ENCODE assay signal across 8 mouse cellular contexts in the genomic region with DNA sequence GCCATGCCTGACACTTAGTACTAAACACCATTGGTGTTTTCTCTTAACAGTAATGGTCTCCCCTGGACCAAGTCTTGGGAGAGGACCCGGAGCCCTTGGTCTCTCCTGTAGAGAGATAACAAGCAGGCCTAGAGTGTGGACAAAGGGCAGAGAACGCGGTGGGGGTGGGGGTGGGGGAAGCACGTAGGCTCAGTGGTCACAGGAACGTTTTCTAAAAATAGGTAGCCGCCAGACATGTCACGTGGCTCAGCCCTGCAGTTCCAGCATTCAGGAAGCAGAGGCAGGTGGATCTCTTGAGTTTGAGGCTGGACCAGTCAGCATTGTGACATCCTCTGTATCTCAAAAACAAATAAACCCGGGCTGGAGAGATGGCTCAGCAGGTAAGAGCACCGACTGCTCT. TPM values are rescaled to one million over a fixed set of nuclear protein-coding genes. Genes with fewer than 3 reads are reported as not detected.
DNase-seq lines count a peak whose midpoint lies in the region; ATAC-seq and TF ChIP-seq lines count a peak whose summit lies in the region.

No protein-coding gene starts in this region.

- H3K4me2 ChIP-seq in lung, postnatal 0 days (replicated peaks; ENCODE audit: low read depth, low read length) = peak overlapping the region; percentile 73
- H3K4me2 ChIP-seq in embryonic facial prominence, embryonic 13.5 days = peak overlapping the region; percentile 81
- peak overlapping the region; percentile 63 for H3K4me2 ChIP-seq in limb, embryonic 11.5 days (ENCODE audit: low read depth, severe bottlenecking)

- no peak for TF ChIP-seq POLR2A in olfactory bulb, adult 2 months (IDR thresholded peaks at IDR 0.05; ENCODE audit: insufficient read depth, low read depth, low read length)

- H3K4me1 ChIP-seq in lung, postnatal 0 days (ENCODE audit: insufficient read depth, low read depth, low read length) = no peaks in the 10 kb centered on the region
- peaks cover 23% of the 10 kb centered on the region for H3K4me1 ChIP-seq in embryonic facial prominence, embryonic 13.5 days
- H3K4me1 ChIP-seq in limb, embryonic 11.5 days (ENCODE audit: control insufficient read depth, insufficient read depth, low read length) = peaks cover 3% of the 10 kb centered on the region; the same call in 1 of the 2 replicates
- peaks cover 11% of the 10 kb centered on the region for H3K4me1 ChIP-seq in olfactory bulb, adult 2 months (ENCODE audit: control insufficient read depth, insufficient read depth, low read length)

- DNase-seq in lung, postnatal 0 days (ENCODE audit: low spot score) = no peak
- no peak for DNase-seq in lung, postnatal 14 days
- DNase-seq in limb, embryonic 11.5 days (ENCODE audit: low spot score) = no peak
- DNase-seq in adrenal gland, adult 8-10 months = no peak
- DNase-seq in ovary, adult 18-20 months (ENCODE audit: low spot score) = no peak
- DNase-seq in B cell, adult 2 months = no peak

- H3K27me3 ChIP-seq in lung, postnatal 0 days (replicated peaks; ENCODE audit: insufficient read depth, low read length) = no peaks in the 10 kb centered on the region
- no peaks in the 10 kb centered on the region for H3K27me3 ChIP-seq in embryonic facial prominence, embryonic 13.5 days
- no peaks in the 10 kb centered on the region for H3K27me3 ChIP-seq in limb, embryonic 11.5 days (ENCODE audit: control insufficient read depth, insufficient read depth, low read length)

- no peak overlapping the region for H3K9ac ChIP-seq in lung, postnatal 0 days (replicated peaks; ENCODE audit: low read depth)
- peak overlapping the region; percentile 94 for H3K9ac ChIP-seq in embryonic facial prominence, embryonic 13.5 days
- peak overlapping the region; percentile 83 for H3K9ac ChIP-seq in limb, embryonic 11.5 days (ENCODE audit: low read length)

- no peak for TF ChIP-seq EP300 in lung, postnatal 0 days (IDR thresholded peaks at IDR 0.05)

- 16% methylated on average over 9 of the region's 9 CpGs for WGBS in lung, postnatal 0 days
- whole genome bisulfite sequencing in embryonic facial prominence, embryonic 13.5 days = 51% methylated on average over 9 of the region's 9 CpGs
- WGBS in limb, embryonic 11.5 days = 64% methylated on average over 9 of the region's 9 CpGs
- 39% methylated on average over 9 of the region's 9 CpGs for WGBS in olfactory bulb, adult 2 months

- ATAC-seq in lung, postnatal 0 days = no peak
- no peak for ATAC-seq in embryonic facial prominence, embryonic 13.5 days (ENCODE audit: insufficient number of reproducible peaks, insufficient read depth, low FRiP score, low TSS enrichment, low read depth)
- ATAC-seq in limb, embryonic 11.5 days (ENCODE audit: insufficient number of reproducible peaks, low FRiP score, low TSS enrichment, low read depth) = no peak

- no peak for TF ChIP-seq CTCF in lung, postnatal 0 days (IDR thresholded peaks at IDR 0.05)
- TF ChIP-seq CTCF in olfactory bulb, adult 2 months (IDR thresholded peaks at IDR 0.05; ENCODE audit: insufficient read depth, low read depth, low read length) = no peak

- H3K36me3 ChIP-seq in lung, postnatal 0 days (ENCODE audit: insufficient read depth, low read length) = no peaks in the 10 kb centered on the region
- no peaks in the 10 kb centered on the region for H3K36me3 ChIP-seq in embryonic facial prominence, embryonic 13.5 days
- H3K36me3 ChIP-seq in limb, embryonic 11.5 days (ENCODE audit: control insufficient read depth, insufficient read depth, low read length) = no peaks in the 10 kb centered on the region

- H3K9me3 ChIP-seq in lung, postnatal 0 days (ENCODE audit: low read length) = no peaks in the 10 kb centered on the region
- no peaks in the 10 kb centered on the region for H3K9me3 ChIP-seq in embryonic facial prominence, embryonic 13.5 days
- no peaks in the 10 kb centered on the region for H3K9me3 ChIP-seq in limb, embryonic 11.5 days (ENCODE audit: control insufficient read depth, low read length)

- H3K27ac ChIP-seq in lung, postnatal 0 days (ENCODE audit: low read length) = peak overlapping the region; percentile 97
- peak overlapping the region; percentile 97 for H3K27ac ChIP-seq in embryonic facial prominence, embryonic 13.5 days
- no peak overlapping the region for H3K27ac ChIP-seq in limb, embryonic 11.5 days (replicated peaks; ENCODE audit: low read depth, low read length)
- peak overlapping the region; percentile 100; the same call in 1 of the 2 replicates for H3K27ac ChIP-seq in olfactory bulb, adult 2 months (ENCODE audit: insufficient read depth, low read depth, low read length)

- peak overlapping the region; percentile 94 for H3K4me3 ChIP-seq in lung, postnatal 0 days (ENCODE audit: low read depth, low read length)
- H3K4me3 ChIP-seq in embryonic facial prominence, embryonic 13.5 days = peak overlapping the region; percentile 95
- peak overlapping the region; percentile 99 for H3K4me3 ChIP-seq in limb, embryonic 11.5 days (ENCODE audit: low read depth, low read length)
- H3K4me3 ChIP-seq in olfactory bulb, adult 2 months (ENCODE audit: insufficient read depth, low read depth, low read length) = peak overlapping the region; percentile 96

RNA-seq across cellular contexts. Expression of a gene that starts 1.2 kb away (rescaled TPM):
- 190 and 211 TPM in 2 replicates for polyA plus RNA-seq in lung, postnatal 0 days (2015; fragmentation: Nextera tagmentation; extraction: Ambion mirVana)
- polyA plus RNA-seq in embryonic facial prominence, embryonic 13.5 days (2015; fragmentation: Nextera tagmentation; extraction: Ambion mirVana) = 336 and 343 TPM in 2 replicates
- 318 and 331 TPM in 2 replicates for polyA plus RNA-seq in limb, embryonic 11.5 days (2014; fragmentation: Nextera tagmentation; extraction: Ambion mirVana)
- 211 TPM in 1 of 2 replicates, not detected in the other for polyA plus RNA-seq in olfactory bulb, adult 2 months (2012; ENCODE audit: insufficient read depth, insufficient read length, low replicate concordance, missing spikeins)
- 100 to 1,000 TPM; 131 to 142 (median 137) TPM for total RNA-seq in adrenal gland, adult 8-10 months (2022)
